Mouse (Mus musculus) MEL (cell line): ENCODE measurements around the gene Slc25a5.

ENCODE experiments used
- BHLHE40 ChIP-seq: IDR thresholded peaks from 2 replicates; pipeline ENCODE4 v1.6.1; 2012; ENCODE audit warnings: low read depth, mild to moderate bottlenecking, inconsistent platforms, low read length, improper control_type of control experiment, borderline replicate concordance
- CTCF ChIP-seq, 3 experiments: IDR thresholded peaks in 2 of 3; conservative IDR thresholded peaks in 1 of 3; 2 replicates each; pipeline ENCODE4 v1.5.1; 2011 to 2012; ENCODE audit warnings: low read length in 3 of 3, low read depth in 2 of 3, mild to moderate bottlenecking in 2 of 3, improper control_type of control experiment in 1 of 3, inconsistent platforms in 1 of 3, mixed read lengths in 1 of 3, moderate library complexity in 1 of 3; ENCODE audit not compliant: control insufficient read depth in 1 of 3, insufficient read depth in 1 of 3, poor library complexity in 1 of 3, severe bottlenecking in 1 of 3
- EP300 ChIP-seq, 2 experiments: IDR thresholded peaks; 2 replicates each; pipeline ENCODE4 v1.6.1; 2011; ENCODE audit warnings: improper control_type of control experiment in 2 of 2, low read length in 2 of 2, low read depth in 1 of 2, mild to moderate bottlenecking in 1 of 2
- GABPA ChIP-seq: IDR thresholded peaks from 2 replicates; pipeline ENCODE4 v1.6.1; 2012; ENCODE audit warnings: low read depth, mild to moderate bottlenecking, inconsistent platforms, low read length, improper control_type of control experiment, moderate library complexity
- KAT2A ChIP-seq: conservative IDR thresholded peaks from 2 replicates; pipeline ENCODE4 v1.6.1; 2012; ENCODE audit warnings: low read depth, low read length, improper control_type of control experiment, inconsistent platforms
- MAX ChIP-seq: IDR thresholded peaks from 2 replicates; pipeline ENCODE4 v1.6.1; 2011; ENCODE audit warnings: low read length, improper control_type of control experiment
- MAZ ChIP-seq: IDR thresholded peaks from 2 replicates; pipeline ENCODE4 v1.6.1; 2012; ENCODE audit warnings: low read depth, mild to moderate bottlenecking, inconsistent platforms, low read length, improper control_type of control experiment
- MEF2A ChIP-seq: IDR thresholded peaks from 2 replicates; pipeline ENCODE4 v1.6.1; 2014; ENCODE audit warnings: low read depth, mild to moderate bottlenecking, inconsistent platforms, low read length, improper control_type of control experiment; ENCODE audit not compliant: poor library complexity, insufficient replicate concordance, severe bottlenecking; ENCODE audit errors: extremely low read depth
- MYC ChIP-seq: IDR thresholded peaks from 2 replicates; pipeline ENCODE4 v1.6.1; 2011; ENCODE audit warnings: low read depth, mild to moderate bottlenecking, low read length, improper control_type of control experiment, moderate library complexity
- POLR2A ChIP-seq, 2 experiments: IDR thresholded peaks; 2 replicates each; pipeline ENCODE4 v1.6.1; 2011 to 2012; ENCODE audit warnings: low read length in 2 of 2, mild to moderate bottlenecking in 2 of 2, control low read depth in 1 of 2, improper control_type of control experiment in 1 of 2, low read depth in 1 of 2, moderate library complexity in 1 of 2; ENCODE audit not compliant: control insufficient read depth in 1 of 2, insufficient read depth in 1 of 2, poor library complexity in 1 of 2
- TCF12 ChIP-seq: IDR thresholded peaks from 2 replicates; pipeline ENCODE4 v1.6.1; 2014; ENCODE audit warnings: low read depth, mild to moderate bottlenecking, inconsistent platforms, low read length, improper control_type of control experiment, moderate library complexity

DNA sequence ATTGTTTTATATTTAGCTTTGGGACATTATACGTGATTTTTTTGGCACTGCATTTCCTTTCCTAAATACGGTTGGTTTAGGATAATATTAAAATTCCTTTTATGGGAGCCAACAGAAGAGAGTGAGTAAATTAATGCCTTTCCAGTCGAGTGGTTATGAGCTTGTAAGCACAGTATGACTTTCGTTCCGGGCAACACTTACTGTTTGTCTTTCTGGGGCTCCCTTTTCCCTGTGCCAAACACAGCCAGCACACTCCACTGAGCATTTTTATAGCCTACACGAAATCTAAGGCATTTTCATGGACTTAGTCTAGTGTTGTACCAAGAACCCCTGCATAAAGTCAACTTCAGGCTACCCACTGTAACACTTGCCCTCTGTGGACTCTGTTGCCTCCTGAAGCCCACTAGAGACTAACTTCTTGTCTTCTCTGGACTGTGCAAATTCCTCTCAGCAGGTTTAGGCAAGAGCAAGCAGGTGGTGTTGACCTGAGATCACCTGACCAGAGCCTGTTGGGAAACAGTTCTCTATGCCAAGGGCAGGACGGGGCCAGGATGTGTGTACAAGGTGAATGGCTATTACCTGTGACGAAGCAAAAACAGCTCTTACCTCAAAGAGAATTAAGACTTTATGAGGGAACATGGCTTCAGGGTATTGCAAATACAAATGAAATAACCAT lies 18.8 kb downstream of the Slc25a5 start:
- TF ChIP-seq KAT2A (no peak), MAZ (no peak), MYC (no peak), TCF12 (no peak), CTCF (IDR thresholded peaks at IDR 0.05 in 2 of 3, conservative IDR thresholded peaks at IDR 0.05 in 1 of 3; ENCODE audit: control insufficient read depth in 1 of 3, insufficient read depth in 1 of 3, low read depth in 2 of 3, low read length in 3 of 3, poor library complexity in 1 of 3, severe bottlenecking in 1 of 3) (no peak), MAX (no peak), POLR2A (IDR thresholded peaks at IDR 0.05; ENCODE audit: control insufficient read depth in 1 of 2, insufficient read depth in 1 of 2, low read depth in 1 of 2, low read length in 2 of 2, poor library complexity in 1 of 2) (no peak), BHLHE40 (no peak), GABPA (no peak), MEF2A (no peak), EP300 (IDR thresholded peaks at IDR 0.05; ENCODE audit: low read depth in 1 of 2, low read length in 2 of 2) (no peak)
